Mouse (Mus musculus) neural tube, embryonic 12.5 days (tissue): ENCODE measurements around the gene Prr3. TPM values are rescaled to one million over a fixed set of nuclear protein-coding genes. Genes with fewer than 3 reads are reported as not detected.

Source experiments
- ATAC-seq: fragments of 200-750 bp; cut with Nextera tagmentation; 2 replicates; pipeline ENCODE4 v1.8.0; 2017; ENCODE audit warnings: low read depth, mild to moderate bottlenecking, moderate TSS enrichment, moderate library complexity; ENCODE audit not compliant: low FRiP score
- H3K27ac ChIP-seq: fragments of 300-500 bp; sonication (generic); 2 replicates; pipeline ENCODE4 v1.5.1; 2016
- H3K27me3 ChIP-seq: fragments of 300-500 bp; sonication (generic); replicated peaks from 2 replicates; pipeline ENCODE4 v1.6.1; 2016; ENCODE audit warnings: mild to moderate bottlenecking
- H3K36me3 ChIP-seq: fragments of 300-500 bp; sonication (generic); 2 replicates; pipeline ENCODE4 v1.6.1; 2016; ENCODE audit warnings: mild to moderate bottlenecking
- H3K4me1 ChIP-seq: fragments of 300-500 bp; sonication (generic); 2 replicates; pipeline ENCODE4 v1.6.1; 2016
- H3K4me2 ChIP-seq: fragments of 300-500 bp; sonication (generic); replicated peaks from 2 replicates; pipeline ENCODE4 v1.6.1; 2016; ENCODE audit warnings: mild to moderate bottlenecking
- H3K4me3 ChIP-seq: fragments of 300-500 bp; sonication (generic); 2 replicates; pipeline ENCODE4 v1.5.1; 2016
- H3K9ac ChIP-seq: fragments of 300-500 bp; sonication (generic); 2 replicates; pipeline ENCODE4 v1.6.1; 2016; ENCODE audit warnings: mild to moderate bottlenecking
- H3K9me3 ChIP-seq: fragments of 300-500 bp; sonication (generic); 2 replicates; pipeline ENCODE4 v1.6.1; 2016; ENCODE audit warnings: mild to moderate bottlenecking
- WGBS: fragments of 180-500 bp; shearing (Covaris S2); methylation state at CpG from one replicate; pipeline ENCODE4 v1.1.7; 2016; 5-methylcytosine and 5-hydroxymethylcytosine counted together
- polyA plus RNA-seq: library from polyadenylated mRNA; unstranded; fragments of >200 nt; fragmentation: Nextera tagmentation; extraction: Ambion mirVana; gene quantifications from 2 replicates; pipeline ENCODE4 v1.2.1, GENCODE M21; 2016

Prr3 gene
- 50.9 and 56.1 TPM in 2 replicates for polyA plus RNA-seq

DNA sequence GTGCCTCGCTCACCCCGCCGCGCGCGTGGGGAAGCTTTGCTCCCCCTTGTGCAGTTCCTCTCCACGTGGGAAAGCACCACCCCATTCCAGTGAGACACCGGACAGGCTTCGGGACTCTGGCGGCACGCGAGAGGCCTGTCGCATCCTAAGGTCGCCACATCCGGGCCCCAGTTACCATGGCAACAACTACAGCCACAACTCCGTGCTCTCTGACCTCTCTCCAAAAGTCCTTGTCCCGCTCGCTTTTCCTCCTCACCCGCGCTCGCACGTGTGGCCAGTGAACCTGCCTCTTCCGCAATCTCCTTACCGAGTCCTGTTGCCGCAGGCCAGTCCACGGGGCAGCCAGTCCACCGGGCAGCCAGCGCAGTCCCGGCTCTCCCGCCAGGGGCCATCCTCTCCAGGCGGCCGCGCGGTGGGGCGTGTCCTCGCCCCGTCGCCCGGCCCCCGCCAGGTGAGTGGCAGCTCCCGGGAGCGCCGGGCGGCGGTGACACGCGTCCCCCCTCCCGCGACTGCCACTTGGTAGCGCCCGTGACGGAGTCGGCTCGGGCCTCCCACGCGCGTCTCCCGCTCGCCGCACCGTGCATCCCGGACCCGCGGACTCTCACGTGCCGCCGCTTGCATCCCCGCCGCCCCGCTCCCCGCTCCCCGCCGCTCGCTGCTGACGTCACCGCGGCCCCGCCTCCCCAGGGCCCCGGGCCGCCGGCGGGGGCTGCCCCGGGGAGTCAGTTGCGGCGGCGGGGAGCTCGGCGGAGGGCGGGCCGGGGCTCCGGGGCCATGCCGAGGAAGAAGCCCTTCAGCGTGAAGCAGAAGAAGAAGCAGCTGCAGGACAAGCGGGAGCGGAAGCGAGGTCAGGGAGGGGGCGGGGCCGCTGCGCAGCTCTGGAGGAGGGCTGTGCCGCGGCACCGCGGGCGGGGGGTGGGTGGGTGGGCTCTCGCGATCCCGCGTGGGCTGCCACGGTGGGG, at the start of gene Prr3, which contains the start of gene Gnl1:
TSS of gene Prr3 (minus strand) at position 836 of the 962 bp plus-strand sequence.
TSS of gene Gnl1 (plus strand) at position 451 of the 962 bp plus-strand sequence.
- H3K27ac ChIP-seq = peak within 1 kb of the TSS; percentile 86
- ATAC-seq = peak; percentile 79
- no peaks in the 10 kb centered on the region for H3K27me3 ChIP-seq
- H3K4me1 ChIP-seq = peaks cover 21% of the 10 kb centered on the region
- H3K9ac ChIP-seq = peak within 1 kb of the TSS; percentile 86
- H3K4me2 ChIP-seq = peak within 1 kb of the TSS; percentile 90
- under 1% methylated on average over 107 of the region's 109 CpGs for WGBS
- H3K4me3 ChIP-seq = peak within 1 kb of the TSS; percentile 94
- H3K36me3 ChIP-seq = peaks cover 33% of the 10 kb centered on the region
- H3K9me3 ChIP-seq = no peaks in the 10 kb centered on the region

DNA sequence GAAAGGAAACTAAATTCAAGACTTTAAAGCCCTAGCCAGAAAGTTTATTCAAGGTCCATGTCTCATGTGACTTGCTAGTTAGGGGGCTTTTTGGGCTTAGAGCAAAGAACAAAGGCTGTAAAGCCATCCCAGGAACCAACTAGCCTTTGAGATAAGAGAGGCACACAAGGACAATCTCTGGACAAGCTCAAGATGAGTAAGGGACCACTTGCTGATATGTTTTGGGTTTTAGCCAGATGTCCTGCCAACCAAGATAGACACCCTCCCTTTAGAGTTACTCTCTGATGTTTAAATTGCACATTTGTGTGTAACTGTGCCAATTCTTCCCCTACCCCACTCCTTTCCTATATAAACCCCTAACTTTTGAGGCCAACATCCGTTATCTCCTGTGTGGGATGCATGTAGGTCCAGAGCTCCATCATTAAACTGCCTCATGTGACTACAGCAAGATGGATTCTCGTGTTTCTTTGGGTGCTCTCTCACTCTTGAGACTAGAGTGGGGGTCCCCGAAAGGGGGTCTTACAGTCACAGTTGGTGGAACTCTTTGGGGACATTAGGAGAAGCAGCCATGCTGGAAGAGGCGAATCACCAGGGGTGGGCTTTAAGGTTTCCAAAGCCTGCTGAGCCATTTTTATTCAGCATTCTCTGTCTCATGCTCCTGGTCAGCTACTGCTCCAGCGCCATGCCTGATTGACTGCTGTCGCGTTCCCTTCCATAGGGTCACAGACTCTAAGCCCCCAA, 49.0 kb upstream of the Prr3 start:
- Histone ChIP-seq H3K9ac (no peak overlapping the region), H3K27me3 (0 out of 2 replicates have a peak, but pooled peaks cover 7% of the 10 kb centered on the region), H3K36me3 (no peaks in the 10 kb centered on the region), H3K4me3 (no peak overlapping the region), H3K4me2 (no peak overlapping the region), H3K9me3 (no peaks in the 10 kb centered on the region), H3K4me1 (peaks cover 7% of the 10 kb centered on the region; the same call in 1 of the 2 replicates), H3K27ac (no peak overlapping the region)
- WGBS = 82% methylated on average over 7 of the region's 7 CpGs
- ATAC-seq = no peak

GRCm38 (mm10) chr17:36027663-36028062, 47.6 kb upstream of the Prr3 start:
- no peak overlapping the region for H3K4me3 ChIP-seq
- H3K36me3 ChIP-seq = no peaks in the 10 kb centered on the region
- 95% methylated on average over 4 of the region's 4 CpGs for WGBS
- ATAC-seq = no peak
- no peak overlapping the region for H3K9ac ChIP-seq
- no peaks in the 10 kb centered on the region for H3K9me3 ChIP-seq
- H3K4me1 ChIP-seq = peaks cover 7% of the 10 kb centered on the region; the same call in 1 of the 2 replicates
- H3K4me2 ChIP-seq = no peak overlapping the region
- H3K27me3 ChIP-seq = 0 out of 2 replicates have a peak, but pooled peaks cover 7% of the 10 kb centered on the region
- no peak overlapping the region for H3K27ac ChIP-seq

DNA sequence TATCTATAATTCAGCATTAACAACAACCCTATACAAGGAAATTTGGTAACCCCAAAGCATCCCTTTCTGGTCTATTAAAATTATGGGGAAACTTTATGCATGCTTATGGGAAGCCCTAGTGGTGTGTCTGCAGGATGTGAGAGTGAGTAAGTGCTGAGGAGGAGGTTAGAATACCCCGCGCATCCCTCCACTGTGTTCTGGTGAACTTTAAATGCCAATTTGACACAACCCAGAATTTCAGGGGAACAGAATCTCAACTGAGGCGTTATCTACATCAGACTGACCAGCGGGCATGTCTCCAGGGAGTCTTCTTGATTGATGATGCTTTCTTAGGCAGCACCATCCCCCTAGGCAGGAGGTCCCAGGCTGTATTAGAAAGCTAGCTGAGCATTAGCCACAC, 45.9 kb upstream of the Prr3 start:
- WGBS = 69% methylated on average over 4 of the region's 4 CpGs

DNA sequence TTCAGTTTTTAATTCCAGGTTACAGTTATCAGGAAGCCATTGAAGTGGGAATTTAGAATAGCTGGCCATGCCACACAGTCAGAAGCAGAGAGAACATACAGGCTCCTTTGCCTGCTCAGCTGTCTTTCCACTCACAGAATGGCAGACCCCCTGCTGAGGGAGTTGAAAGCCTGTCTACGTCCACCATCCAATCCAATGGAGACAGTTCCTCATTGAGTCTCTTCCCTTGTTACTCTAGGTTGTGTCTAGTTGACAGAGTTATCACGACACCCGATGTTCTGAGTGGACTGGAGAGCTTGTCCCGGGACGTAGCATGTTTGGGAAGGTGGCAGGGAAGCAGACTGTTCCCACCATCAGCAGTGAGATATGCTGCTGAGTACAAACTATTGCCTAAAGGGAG, 45.2 kb upstream of the Prr3 start:
- no peak for ATAC-seq
- no peaks in the 10 kb centered on the region for H3K36me3 ChIP-seq
- H3K9ac ChIP-seq = no peak overlapping the region
- WGBS = 59% methylated on average over 5 of the region's 5 CpGs
- no peak overlapping the region for H3K27ac ChIP-seq
- no peaks in the 10 kb centered on the region for H3K9me3 ChIP-seq
- H3K4me1 ChIP-seq = no peaks in the 10 kb centered on the region
- no peaks in the 10 kb centered on the region for H3K27me3 ChIP-seq
- no peak overlapping the region for H3K4me3 ChIP-seq
- H3K4me2 ChIP-seq = no peak overlapping the region

More for the DNA sequence above, 45.9 kb upstream of the Prr3 start:
- no peak overlapping the region for H3K4me2 ChIP-seq
- no peaks in the 10 kb centered on the region for H3K9me3 ChIP-seq
- no peak overlapping the region for H3K27ac ChIP-seq
- H3K4me3 ChIP-seq = no peak overlapping the region
- no peaks in the 10 kb centered on the region for H3K27me3 ChIP-seq
- H3K36me3 ChIP-seq = no peaks in the 10 kb centered on the region
- no peak for ATAC-seq
- H3K9ac ChIP-seq = no peak overlapping the region
- no peaks in the 10 kb centered on the region for H3K4me1 ChIP-seq

DNA sequence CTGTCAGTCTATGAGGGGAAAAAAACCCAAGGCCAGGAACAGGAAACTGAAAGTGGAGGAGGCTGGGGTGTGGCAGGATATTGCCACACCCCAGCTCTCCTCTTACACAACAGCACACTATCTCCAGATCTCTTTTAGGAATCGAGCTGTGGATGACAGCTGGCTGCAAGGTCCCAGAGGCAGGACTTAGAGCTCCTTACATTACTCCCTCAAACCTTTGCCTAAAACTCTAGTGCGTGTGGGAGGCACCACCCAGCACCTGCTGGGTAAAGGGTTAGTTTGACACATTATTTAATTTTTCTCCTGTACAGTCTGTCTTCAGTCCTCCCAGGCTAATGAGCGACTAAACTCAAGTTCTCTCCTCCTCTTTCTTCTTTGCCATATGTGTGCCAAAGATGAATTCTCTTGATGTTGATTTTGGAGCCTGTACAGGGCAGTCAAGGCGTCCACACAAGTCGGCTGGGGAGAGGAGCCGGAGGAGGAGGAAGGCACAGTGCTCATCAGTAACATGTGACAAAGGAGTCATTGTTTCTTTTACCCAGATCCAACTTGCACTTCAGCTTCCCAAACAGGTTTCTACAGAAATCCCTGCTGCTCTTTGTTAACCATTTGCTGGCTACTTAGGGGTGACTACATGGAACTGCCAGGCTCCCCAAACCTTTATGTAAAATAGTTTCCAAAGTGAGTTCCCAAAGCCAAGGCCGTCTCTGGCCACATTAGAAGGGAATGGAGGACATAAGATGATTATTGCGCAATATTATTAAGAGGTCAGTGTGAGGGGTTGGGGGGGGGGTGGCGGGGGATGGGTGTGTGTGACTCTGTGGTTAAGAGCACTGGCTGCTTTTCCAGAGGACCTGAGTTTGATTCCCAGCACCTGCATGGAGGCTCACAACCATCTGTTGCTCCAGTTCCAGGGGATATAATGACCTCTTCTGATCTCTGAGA, 43.9 kb upstream of the Prr3 start:
- Histone ChIP-seq H3K27me3 (no peaks in the 10 kb centered on the region), H3K36me3 (no peaks in the 10 kb centered on the region), H3K4me3 (no peak overlapping the region), H3K9ac (no peak overlapping the region), H3K4me2 (no peak overlapping the region), H3K27ac (no peak overlapping the region), H3K9me3 (no peaks in the 10 kb centered on the region), H3K4me1 (no peaks in the 10 kb centered on the region)
- no peak for ATAC-seq
- WGBS = 70% methylated on average over 9 of the region's 9 CpGs

GRCm38 (mm10) chr17:36022922-36023321, 42.9 kb upstream of the Prr3 start:
- ATAC-seq = no peak

GRCm38 (mm10) chr17:36022098-36022497, 42.1 kb upstream of the Prr3 start:
- Histone ChIP-seq H3K4me1 (no peaks in the 10 kb centered on the region), H3K9me3 (no peaks in the 10 kb centered on the region), H3K4me3 (no peak overlapping the region), H3K4me2 (no peak overlapping the region), H3K27me3 (no peaks in the 10 kb centered on the region), H3K36me3 (no peaks in the 10 kb centered on the region), H3K27ac (no peak overlapping the region), H3K9ac (no peak overlapping the region)
- WGBS = 95% methylated on average over 9 of the region's 9 CpGs
- no peak for ATAC-seq

More at GRCm38 (mm10) chr17:36022922-36023321, 42.9 kb upstream of the Prr3 start:
- no peak overlapping the region for H3K4me2 ChIP-seq
- H3K4me1 ChIP-seq = no peaks in the 10 kb centered on the region
- no peak overlapping the region for H3K9ac ChIP-seq
- WGBS = 93% methylated on average over 6 of the region's 6 CpGs
- no peak overlapping the region for H3K4me3 ChIP-seq
- no peaks in the 10 kb centered on the region for H3K9me3 ChIP-seq
- no peak overlapping the region for H3K27ac ChIP-seq
- no peaks in the 10 kb centered on the region for H3K27me3 ChIP-seq
- H3K36me3 ChIP-seq = no peaks in the 10 kb centered on the region

DNA sequence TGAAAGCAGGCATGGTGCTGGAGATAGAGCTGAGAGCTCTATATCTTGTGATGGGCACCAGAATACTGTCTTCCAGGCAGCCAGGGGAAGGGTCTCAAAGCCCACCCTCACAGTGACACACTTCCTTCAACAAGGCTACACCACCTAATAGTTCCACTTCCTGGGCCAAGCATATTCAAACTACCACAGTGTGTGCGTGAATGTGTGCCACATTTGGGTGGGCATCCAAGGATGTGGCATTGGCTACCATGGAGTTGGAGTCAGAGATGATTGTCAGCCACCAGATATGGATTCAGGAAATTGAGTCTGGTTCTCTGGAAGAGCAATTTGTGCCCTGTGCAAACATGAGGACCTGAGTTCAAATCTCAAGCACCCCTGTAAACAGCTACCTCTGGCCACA, 41.3 kb upstream of the Prr3 start:
- Histone ChIP-seq H3K27me3 (no peaks in the 10 kb centered on the region), H3K27ac (no peak overlapping the region), H3K4me3 (no peak overlapping the region), H3K4me1 (no peaks in the 10 kb centered on the region), H3K36me3 (no peaks in the 10 kb centered on the region), H3K9ac (no peak overlapping the region), H3K9me3 (no peaks in the 10 kb centered on the region), H3K4me2 (0 out of 2 replicates have a peak overlapping the region, but pooled peaks have one; percentile 27)
- no peak for ATAC-seq
- WGBS = 93% methylated on average over 1 of the region's 1 CpGs

- Histone ChIP-seq H3K4me2 (0 out of 2 replicates have a peak within 1 kb of the TSS, but pooled peaks have one; percentile 27), H3K27me3 (no peaks in the 10 kb centered on the region), H3K4me3 (no peak within 1 kb of the TSS), H3K4me1 (no peaks in the 10 kb centered on the region), H3K9ac (no peak within 1 kb of the TSS), H3K9me3 (no peaks in the 10 kb centered on the region), H3K27ac (no peak within 1 kb of the TSS), H3K36me3 (no peaks in the 10 kb centered on the region)
- WGBS = 50% methylated on average over 15 of the region's 15 CpGs
- no peak for ATAC-seq
Observed at GRCm38 (mm10) chr17:36020191-36021073, 40.4 kb upstream of the Prr3 start, which contains the start of gene H2-T24. TSS of gene H2-T24 (minus strand) at chr17:36020560.
